Mouse (Mus musculus): ENCODE results near the gene Guca1a.

Guca1a gene

DNA sequence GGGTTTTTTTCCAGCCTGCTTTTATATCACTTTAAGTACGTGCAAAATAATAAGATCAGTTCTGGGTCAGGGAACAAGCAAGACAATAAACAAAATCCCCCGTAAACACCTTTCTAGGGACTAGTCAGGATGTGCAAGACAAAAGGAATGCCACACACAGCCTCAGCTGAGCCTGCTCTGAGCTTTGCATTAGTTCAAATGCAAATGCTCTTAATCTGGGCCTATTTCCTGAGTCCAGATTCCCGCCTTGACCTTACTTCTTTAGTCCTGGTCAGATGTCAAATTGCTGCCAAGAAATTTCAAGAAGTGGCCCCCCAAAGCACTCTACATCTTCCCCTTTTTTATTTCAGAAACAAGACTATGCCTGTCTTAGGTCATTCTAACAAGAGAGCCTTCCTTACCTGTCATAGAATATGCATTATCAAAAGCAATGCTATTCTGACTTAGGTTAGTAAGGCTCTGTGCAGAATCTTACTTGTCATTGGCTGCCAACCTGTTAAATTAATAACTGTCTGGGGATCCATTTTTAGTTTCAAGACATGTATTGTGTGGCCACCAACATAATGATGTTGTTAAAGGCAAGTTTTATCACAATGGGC lies 50.6 kb downstream of the Guca1a start:
- intact Hi-C loops (cut with DNase I): no loop called here

Data from adrenal gland (tissue).